Mouse (Mus musculus) limb, embryonic 10.5 days (tissue): Measurements from ENCODE around the gene Letm1. TPM values are rescaled to one million over a fixed set of nuclear protein-coding genes. Genes with fewer than 3 reads are reported as not detected.

Source experiments
- DNase-seq: peaks from one replicate; pipeline ENCODE4 v3.0.0-alpha.2; 2017; ENCODE audit warnings: low spot score
- H3K27ac ChIP-seq: fragments of 300-500 bp; sonication (generic); 2 replicates; pipeline ENCODE4 v1.5.1; 2016; ENCODE audit warnings: mild to moderate bottlenecking
- H3K27me3 ChIP-seq: fragments of 300-500 bp; sonication (generic); 2 replicates; pipeline ENCODE4 v1.6.1; 2016; ENCODE audit warnings: low read depth, mild to moderate bottlenecking; ENCODE audit not compliant: poor library complexity, severe bottlenecking
- H3K36me3 ChIP-seq: fragments of 300-500 bp; sonication (generic); 2 replicates; pipeline ENCODE4 v1.6.1; 2016; ENCODE audit warnings: mild to moderate bottlenecking, moderate library complexity
- H3K4me1 ChIP-seq: fragments of 300-500 bp; sonication (generic); 2 replicates; pipeline ENCODE4 v1.6.1; 2016
- H3K4me3 ChIP-seq: fragments of 300-500 bp; sonication (generic); 2 replicates; pipeline ENCODE4 v1.5.1; 2016; ENCODE audit warnings: mild to moderate bottlenecking, moderate library complexity
- H3K9me3 ChIP-seq: fragments of 300-500 bp; sonication (generic); replicated peaks from 2 replicates; pipeline ENCODE4 v1.6.1; 2016; ENCODE audit warnings: mild to moderate bottlenecking
- WGBS: fragments of 180-500 bp; shearing (Covaris S2); methylation state at CpG from one replicate; pipeline ENCODE4 v1.1.7; 2016; 5-methylcytosine and 5-hydroxymethylcytosine counted together
- polyA plus RNA-seq: library from polyadenylated mRNA; unstranded; fragments of >200 nt; fragmentation: Nextera tagmentation; extraction: Ambion mirVana; gene quantifications from 2 replicates; pipeline ENCODE4 v1.2.1, GENCODE M21; 2016

The Letm1 gene
- polyA plus RNA-seq, 1 experiment from 2014 or later: 66.8 TPM

GRCm38 (mm10) chr5:33718460-33718859, 64.2 kb downstream of the Letm1 start:
- 71% methylated on average over 5 of the region's 5 CpGs for WGBS
- peaks cover 52% of the 10 kb centered on the region for H3K4me1 ChIP-seq

GRCm38 (mm10) chr5:33716467-33716866, 66.2 kb downstream of the Letm1 start:
- Histone ChIP-seq H3K27ac (no peak overlapping the region), H3K4me1 (peaks cover 32% of the 10 kb centered on the region), H3K36me3 (no peaks in the 10 kb centered on the region), H3K27me3 (peaks cover 37% of the 10 kb centered on the region), H3K9me3 (no peaks in the 10 kb centered on the region), H3K4me3 (no peak overlapping the region)
- WGBS: 76% methylated on average over 6 of the region's 6 CpGs
- no peak for DNase-seq

More at GRCm38 (mm10) chr5:33718460-33718859, 64.2 kb downstream of the Letm1 start:
- no peak overlapping the region for H3K4me3 ChIP-seq
- no peak for DNase-seq
- H3K27me3 ChIP-seq: peaks cover 54% of the 10 kb centered on the region
- H3K36me3 ChIP-seq: no peaks in the 10 kb centered on the region
- no peaks in the 10 kb centered on the region for H3K9me3 ChIP-seq
- no peak overlapping the region for H3K27ac ChIP-seq

GRCm38 (mm10) chr5:33715182-33715581, 67.4 kb downstream of the Letm1 start:
- Histone ChIP-seq H3K27ac (peak overlapping the region; percentile 31; the same call in 1 of the 2 replicates), H3K27me3 (peaks cover 24% of the 10 kb centered on the region), H3K4me3 (no peak overlapping the region), H3K4me1 (peaks cover 23% of the 10 kb centered on the region), H3K36me3 (no peaks in the 10 kb centered on the region), H3K9me3 (no peaks in the 10 kb centered on the region)
- WGBS: 15% methylated on average over 2 of the region's 2 CpGs
- DNase-seq: no peak

GRCm38 (mm10) chr5:33712550-33712949, 70.1 kb downstream of the Letm1 start:
- no peak overlapping the region for H3K4me3 ChIP-seq
- no peaks in the 10 kb centered on the region for H3K36me3 ChIP-seq
- WGBS: 77% methylated on average over 2 of the region's 2 CpGs
- no peak for DNase-seq
- peaks cover 26% of the 10 kb centered on the region for H3K4me1 ChIP-seq
- no peak overlapping the region for H3K27ac ChIP-seq
- H3K9me3 ChIP-seq: no peaks in the 10 kb centered on the region
- H3K27me3 ChIP-seq: peaks cover 6% of the 10 kb centered on the region; the same call in 1 of the 2 replicates

- H3K36me3 ChIP-seq: no peaks in the 10 kb centered on the region
- 61% methylated on average over 2 of the region's 2 CpGs for WGBS
- DNase-seq: no peak
- peaks cover 9% of the 10 kb centered on the region; the same call in 1 of the 2 replicates for H3K27me3 ChIP-seq
- H3K9me3 ChIP-seq: no peaks in the 10 kb centered on the region
- H3K4me3 ChIP-seq: no peak overlapping the region
- peaks cover 28% of the 10 kb centered on the region for H3K4me1 ChIP-seq
- no peak overlapping the region for H3K27ac ChIP-seq
Measured at GRCm38 (mm10) chr5:33709037-33709436, 73.6 kb downstream of the Letm1 start.

GRCm38 (mm10) chr5:33707163-33707562, 75.5 kb downstream of the Letm1 start:
- 0 out of 2 replicates have a peak overlapping the region, but pooled peaks have one; percentile 21 for H3K27ac ChIP-seq
- 58% methylated on average over 4 of the region's 4 CpGs for WGBS

GRCm38 (mm10) chr5:33706350-33706629, 76.3 kb downstream of the Letm1 start:
- Histone ChIP-seq H3K4me1 (peaks cover 31% of the 10 kb centered on the region), H3K36me3 (no peaks in the 10 kb centered on the region), H3K27me3 (peaks cover 15% of the 10 kb centered on the region), H3K27ac (0 out of 2 replicates have a peak overlapping the region, but pooled peaks have one; percentile 21), H3K9me3 (no peaks in the 10 kb centered on the region), H3K4me3 (no peak overlapping the region)
- DNase-seq: no peak
- 86% methylated on average over 1 of the region's 1 CpGs for WGBS

More at GRCm38 (mm10) chr5:33707163-33707562, 75.5 kb downstream of the Letm1 start:
- H3K9me3 ChIP-seq: no peaks in the 10 kb centered on the region
- H3K4me1 ChIP-seq: peaks cover 31% of the 10 kb centered on the region
- peaks cover 6% of the 10 kb centered on the region; the same call in 1 of the 2 replicates for H3K27me3 ChIP-seq
- no peaks in the 10 kb centered on the region for H3K36me3 ChIP-seq
- H3K4me3 ChIP-seq: no peak overlapping the region
- DNase-seq: no peak

- Histone ChIP-seq H3K27ac (peak overlapping the region; percentile 74), H3K36me3 (no peaks in the 10 kb centered on the region), H3K4me1 (peaks cover 33% of the 10 kb centered on the region), H3K4me3 (peak overlapping the region; percentile 16; the same call in 1 of the 2 replicates), H3K27me3 (peaks cover 20% of the 10 kb centered on the region), H3K9me3 (no peaks in the 10 kb centered on the region)
- DNase-seq: no peak
- WGBS: 35% methylated on average over 9 of the region's 9 CpGs
Measured at GRCm38 (mm10) chr5:33705612-33706349, 76.8 kb downstream of the Letm1 start.

- WGBS: 6% methylated on average over 11 of the region's 11 CpGs
- Histone ChIP-seq H3K4me3 (peak overlapping the region; percentile 16; the same call in 1 of the 2 replicates), H3K27ac (peak overlapping the region; percentile 74), H3K4me1 (peaks cover 40% of the 10 kb centered on the region), H3K9me3 (no peaks in the 10 kb centered on the region), H3K27me3 (peaks cover 27% of the 10 kb centered on the region), H3K36me3 (no peaks in the 10 kb centered on the region)
- peak; percentile 60 for DNase-seq
Measured at GRCm38 (mm10) chr5:33704945-33705611, 77.5 kb downstream of the Letm1 start.

GRCm38 (mm10) chr5:33703999-33704398, 78.6 kb downstream of the Letm1 start:
- Histone ChIP-seq H3K4me1 (peaks cover 51% of the 10 kb centered on the region), H3K27ac (peak overlapping the region; percentile 27; the same call in 1 of the 2 replicates), H3K4me3 (no peak overlapping the region), H3K36me3 (no peaks in the 10 kb centered on the region), H3K9me3 (no peaks in the 10 kb centered on the region), H3K27me3 (peaks cover 38% of the 10 kb centered on the region)
- DNase-seq: no peak
- 75% methylated on average over 8 of the region's 8 CpGs for WGBS

- peaks cover 59% of the 10 kb centered on the region for H3K27me3 ChIP-seq
- no peak for DNase-seq
- no peak overlapping the region for H3K4me3 ChIP-seq
- H3K4me1 ChIP-seq: peaks cover 66% of the 10 kb centered on the region
- H3K9me3 ChIP-seq: no peaks in the 10 kb centered on the region
- H3K27ac ChIP-seq: no peak overlapping the region
- 85% methylated on average over 11 of the region's 11 CpGs for WGBS
- H3K36me3 ChIP-seq: no peaks in the 10 kb centered on the region
Measured at GRCm38 (mm10) chr5:33701832-33702231, 80.8 kb downstream of the Letm1 start.

- H3K4me3 ChIP-seq: no peak overlapping the region
- H3K4me1 ChIP-seq: peaks cover 71% of the 10 kb centered on the region
- H3K9me3 ChIP-seq: no peaks in the 10 kb centered on the region
- no peaks in the 10 kb centered on the region for H3K36me3 ChIP-seq
- peak overlapping the region; percentile 27; the same call in 1 of the 2 replicates for H3K27ac ChIP-seq
- DNase-seq: no peak
- peaks cover 68% of the 10 kb centered on the region for H3K27me3 ChIP-seq
- 34% methylated on average over 13 of the region's 13 CpGs for WGBS
Measured at GRCm38 (mm10) chr5:33700010-33700409, 82.6 kb downstream of the Letm1 start.

- Histone ChIP-seq H3K36me3 (no peaks in the 10 kb centered on the region), H3K4me1 (peaks cover 73% of the 10 kb centered on the region), H3K9me3 (no peaks in the 10 kb centered on the region), H3K27ac (peak overlapping the region; percentile 27; the same call in 1 of the 2 replicates), H3K27me3 (peaks cover 80% of the 10 kb centered on the region), H3K4me3 (no peak overlapping the region)
- WGBS: 86% methylated on average over 5 of the region's 5 CpGs
- no peak for DNase-seq
Measured at GRCm38 (mm10) chr5:33698669-33699068, 83.9 kb downstream of the Letm1 start.
